Mouse (Mus musculus) v-Abl transformed pro-B cells (cell line): ENCODE measurements around the gene Sclt1.

Experiments used
- in situ Hi-C, 2 experiments: fragments of 400-800 bp; cut with MboI; formaldehyde crosslinking; loops; one replicate each; pipeline ENCODE4 v1.15.1; 2025; ENCODE audit not compliant: unreplicated experiment in 2 of 2

Gene Sclt1

DNA sequence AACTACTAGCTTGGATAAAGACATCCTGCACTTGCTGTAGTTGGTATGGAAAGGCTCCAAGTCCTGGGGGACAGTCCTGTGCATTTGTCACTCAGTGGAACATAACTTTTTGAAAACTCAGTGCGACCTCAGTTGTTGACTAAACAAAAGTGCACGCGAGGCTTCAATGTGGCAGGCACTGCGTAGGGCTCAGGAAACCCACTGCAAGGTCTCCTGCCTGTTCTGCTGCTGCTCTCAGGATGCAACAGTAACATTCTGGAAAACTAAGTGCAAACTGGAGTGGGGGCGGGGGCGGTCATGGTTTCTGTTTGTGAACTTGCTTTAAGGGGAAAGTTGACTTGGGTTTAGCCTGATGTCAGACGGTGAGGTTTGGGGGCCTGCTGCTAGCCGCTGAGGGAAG lies 134.8 kb downstream of the Sclt1 start:
- in situ Hi-C loops: no loop called here

DNA sequence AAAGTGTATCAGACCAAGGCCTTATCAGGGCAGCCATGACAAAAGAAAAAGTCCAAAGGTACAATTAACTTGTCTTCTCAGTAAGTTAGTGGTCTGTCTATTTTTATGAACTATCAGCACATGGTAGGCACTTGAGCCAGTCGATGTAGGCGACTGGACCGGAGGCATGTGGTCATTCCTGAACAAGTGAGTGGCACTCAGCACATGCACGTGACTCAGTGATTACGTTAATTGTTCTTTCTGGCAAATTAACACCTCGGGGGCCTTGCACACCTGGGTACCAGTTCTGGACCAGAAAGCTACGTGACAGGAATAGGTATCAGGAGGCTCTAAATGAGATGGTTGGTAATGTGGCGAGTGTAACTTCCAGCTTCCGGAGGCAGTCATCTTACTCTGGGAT lies 135.3 kb downstream of the Sclt1 start:
- in situ Hi-C loops: no loop called here

DNA sequence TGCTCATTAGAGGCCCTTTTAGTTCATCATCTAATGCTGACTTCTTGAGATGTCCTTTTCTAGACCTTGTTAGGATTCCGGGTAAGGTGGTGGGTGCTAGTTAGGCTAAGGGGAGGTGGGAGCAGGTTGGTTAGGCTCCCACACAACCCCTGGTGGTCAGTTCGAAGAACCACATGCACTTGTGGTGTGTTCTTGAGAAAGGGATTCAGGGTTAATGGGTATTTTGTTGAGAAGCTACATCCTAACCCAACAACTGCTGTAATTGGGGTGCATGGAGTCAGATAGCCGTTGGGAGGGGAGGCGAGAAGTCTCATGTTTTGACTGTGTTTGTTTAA lies 136.0 kb downstream of the Sclt1 start:
- in situ Hi-C loops: no loop called here

DNA sequence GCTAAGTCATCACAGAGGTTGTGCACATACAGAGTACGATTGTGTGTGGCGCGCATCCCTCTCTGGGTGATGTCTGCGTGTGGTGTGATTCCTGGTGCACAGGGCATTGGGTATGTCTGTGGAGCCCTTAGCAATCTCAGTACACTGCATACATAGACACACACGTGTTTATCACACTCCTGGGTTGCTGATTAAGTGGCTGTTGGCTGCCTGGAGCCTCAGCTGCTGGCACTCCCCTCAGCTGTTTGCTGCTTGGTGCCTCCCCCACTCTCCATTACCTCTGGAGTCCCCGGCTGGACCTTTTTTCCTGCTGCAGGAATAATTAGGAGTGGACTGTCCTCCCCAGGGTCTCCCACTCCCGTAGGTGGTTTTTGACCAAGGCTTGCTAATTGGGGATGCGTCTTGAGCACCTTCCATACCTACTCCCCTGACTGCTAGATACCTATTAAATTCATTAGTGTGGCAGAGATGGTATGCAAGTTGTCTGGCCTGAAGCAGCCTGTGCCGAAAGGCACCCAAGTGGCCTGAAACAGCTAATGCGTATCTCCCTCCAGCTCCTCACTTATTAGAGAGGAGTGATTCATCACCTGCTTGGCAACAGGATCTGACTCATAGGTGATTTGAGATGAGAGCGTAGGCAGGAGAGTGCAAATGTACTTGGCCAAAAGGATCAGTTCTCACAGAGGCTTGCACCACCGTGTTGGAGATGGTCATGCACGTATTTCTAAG lies 136.5 kb downstream of the Sclt1 start:
- in situ Hi-C loops: no loop called here

DNA sequence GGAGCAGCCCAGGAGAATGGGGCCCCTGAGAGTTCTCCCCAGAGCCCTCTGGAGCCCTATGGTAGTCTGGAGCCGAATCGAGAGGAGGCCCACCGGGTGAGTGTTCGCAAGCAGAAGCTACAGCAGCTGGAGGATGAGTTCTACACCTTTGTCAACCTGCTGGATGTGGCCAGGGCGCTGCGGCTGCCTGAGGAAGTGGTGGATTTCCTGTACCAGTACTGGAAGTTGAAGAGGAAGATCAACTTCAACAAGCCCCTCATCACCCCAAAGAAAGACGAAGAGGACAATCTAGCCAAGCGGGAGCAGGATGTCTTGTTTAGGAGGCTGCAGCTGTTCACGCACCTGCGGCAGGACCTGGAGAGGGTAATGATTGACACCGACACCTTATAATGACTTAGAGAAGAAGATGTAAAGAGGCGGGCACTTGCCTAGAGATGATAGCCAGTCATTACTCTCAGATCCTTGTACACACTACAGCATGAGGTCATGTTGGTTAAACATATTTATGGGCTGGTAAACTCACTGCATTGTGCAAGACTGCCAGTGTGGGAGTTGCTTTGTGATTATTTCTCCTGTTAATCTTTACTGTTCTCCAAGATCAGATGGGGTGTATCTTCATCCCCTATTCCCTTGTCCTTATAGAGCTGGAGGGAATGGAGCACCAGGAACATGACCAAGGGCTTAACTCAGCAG lies 137.5 kb downstream of the Sclt1 start:
- in situ Hi-C loops: loop anchor here (5.0 kb wide), 1 partner anchor 422 kb away; no protein-coding TSS in a partner anchor

DNA sequence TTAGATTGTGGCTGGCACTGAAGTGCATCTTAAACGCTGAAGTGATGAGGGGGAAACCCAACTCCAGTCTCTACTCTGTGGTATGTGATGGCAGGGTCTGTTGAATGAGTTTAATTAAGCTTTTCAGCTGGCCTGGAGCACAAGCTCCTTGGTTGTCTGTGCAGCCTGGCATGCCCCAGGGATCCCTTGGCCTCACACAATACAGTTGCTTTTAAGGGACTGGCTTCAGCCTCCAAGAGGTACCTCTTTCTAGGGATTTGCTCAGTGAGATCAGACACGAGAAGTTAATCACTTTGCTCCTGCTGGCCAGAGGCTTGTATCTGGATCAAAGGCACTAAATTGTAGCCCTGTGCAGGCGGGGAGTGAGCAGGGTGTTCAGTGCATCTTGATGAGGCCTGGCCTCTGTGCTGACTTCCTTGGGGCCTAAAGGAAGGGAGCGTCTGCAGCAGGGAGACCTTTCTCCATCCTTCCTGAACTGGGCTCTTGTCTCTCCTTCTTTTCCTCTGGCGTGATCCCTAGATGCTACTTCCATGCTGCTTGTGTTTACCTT lies 138.8 kb downstream of the Sclt1 start:
- in situ Hi-C loops: loop anchor here (5.0 kb wide), 1 partner anchor 421 kb away; no protein-coding TSS in a partner anchor

DNA sequence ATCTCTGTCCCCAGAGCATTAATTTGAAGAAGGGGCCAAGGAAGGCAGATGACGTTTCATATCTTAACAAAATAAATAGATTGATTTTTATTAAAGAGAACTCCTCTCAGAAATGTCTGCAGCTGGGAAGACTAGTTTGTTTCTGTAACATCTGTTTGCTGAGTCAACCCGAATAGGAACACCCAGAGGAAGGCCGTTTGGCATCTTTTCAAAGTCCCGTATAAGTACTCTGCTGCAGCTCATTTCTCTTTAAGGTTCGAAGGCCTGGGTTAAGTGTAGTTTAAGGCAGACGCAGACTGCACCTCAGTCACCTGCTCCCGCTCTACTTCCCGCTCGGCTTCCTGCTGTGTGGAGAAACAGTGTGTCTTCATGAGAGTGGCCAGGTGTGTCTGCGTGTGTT lies 139.4 kb downstream of the Sclt1 start:
- in situ Hi-C loops: loop anchor here (5.0 kb wide), 1 partner anchor 421 kb away; no protein-coding TSS in a partner anchor

DNA sequence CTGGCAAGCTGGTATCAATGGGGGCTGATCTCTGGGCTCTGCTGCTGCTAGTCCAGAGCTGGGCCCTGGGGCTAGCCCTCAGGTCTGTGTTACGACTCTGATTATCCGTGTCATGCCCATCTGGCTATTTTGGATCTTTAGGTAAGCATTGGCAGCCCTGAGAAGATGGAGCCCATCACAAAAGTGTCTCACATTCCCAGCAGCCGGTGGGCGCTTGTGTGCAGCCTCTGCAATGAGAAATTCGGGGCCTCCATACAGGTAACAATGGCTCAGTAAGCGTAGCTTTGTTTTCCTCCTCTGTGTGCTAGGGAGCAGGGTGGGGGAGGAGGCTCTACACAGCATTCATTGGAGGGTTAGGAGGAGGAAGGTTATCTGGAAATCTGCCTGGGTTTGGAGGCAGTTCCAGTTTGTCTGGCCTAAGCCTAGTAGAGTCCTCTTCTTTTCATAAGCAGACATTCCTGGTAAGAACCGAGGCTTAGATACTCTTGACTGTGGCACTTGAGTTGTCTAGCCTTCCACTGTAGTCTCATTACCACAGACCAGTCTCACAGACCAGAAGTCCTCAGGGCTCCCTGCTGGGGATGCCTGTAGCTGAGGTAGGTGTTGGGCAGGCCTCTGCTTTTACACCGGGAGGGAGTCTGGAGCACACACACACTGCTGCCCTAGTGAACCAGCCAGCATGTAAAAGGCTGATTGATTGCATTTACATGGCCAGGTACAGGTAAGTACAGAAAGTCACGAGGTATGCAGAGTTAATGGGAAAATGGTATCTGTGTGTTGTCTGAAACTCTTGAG lies 140.9 kb downstream of the Sclt1 start:
- in situ Hi-C loops: loop anchor here (5.0 kb wide), 1 partner anchor 419 kb away; no protein-coding TSS in a partner anchor

DNA sequence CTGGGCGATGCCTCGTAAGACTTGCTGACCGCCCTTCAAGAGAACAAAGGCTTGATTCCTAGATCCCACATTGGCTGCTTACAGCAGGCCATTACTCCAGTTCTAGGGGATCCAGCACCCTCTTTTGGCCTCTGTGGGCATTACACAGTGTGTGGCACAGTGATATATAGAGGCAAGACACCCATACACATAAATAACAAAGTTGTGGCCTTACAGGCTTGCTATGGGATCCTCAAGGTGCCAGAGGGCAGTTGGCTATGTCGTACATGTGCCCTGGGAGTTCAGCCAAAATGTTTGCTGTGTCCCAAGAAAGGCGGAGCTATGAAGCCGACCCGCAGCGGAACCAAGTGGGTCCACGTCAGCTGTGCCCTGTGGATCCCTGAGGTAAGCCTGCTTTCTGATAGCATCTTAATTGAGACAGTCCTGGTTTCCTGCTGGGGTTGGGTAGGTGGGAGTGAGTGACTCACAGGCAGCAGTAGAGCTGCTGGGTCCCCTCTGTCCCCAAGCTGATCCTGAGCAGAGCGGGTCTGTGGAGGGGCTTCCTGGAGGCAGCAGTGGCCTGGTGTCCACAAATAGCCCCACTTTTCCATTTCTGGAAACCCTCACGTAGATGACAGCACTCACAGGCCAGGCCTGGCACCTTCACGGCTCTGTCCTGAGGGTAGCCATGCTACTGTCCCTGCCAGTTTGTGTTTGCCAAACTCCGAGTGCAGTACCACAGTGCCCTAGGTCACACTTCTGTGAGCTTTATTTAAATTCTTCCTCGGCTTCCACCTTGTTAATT lies 142.3 kb downstream of the Sclt1 start:
- in situ Hi-C loops: loop anchor here (5.0 kb wide), 1 partner anchor 418 kb away; no protein-coding TSS in a partner anchor

DNA sequence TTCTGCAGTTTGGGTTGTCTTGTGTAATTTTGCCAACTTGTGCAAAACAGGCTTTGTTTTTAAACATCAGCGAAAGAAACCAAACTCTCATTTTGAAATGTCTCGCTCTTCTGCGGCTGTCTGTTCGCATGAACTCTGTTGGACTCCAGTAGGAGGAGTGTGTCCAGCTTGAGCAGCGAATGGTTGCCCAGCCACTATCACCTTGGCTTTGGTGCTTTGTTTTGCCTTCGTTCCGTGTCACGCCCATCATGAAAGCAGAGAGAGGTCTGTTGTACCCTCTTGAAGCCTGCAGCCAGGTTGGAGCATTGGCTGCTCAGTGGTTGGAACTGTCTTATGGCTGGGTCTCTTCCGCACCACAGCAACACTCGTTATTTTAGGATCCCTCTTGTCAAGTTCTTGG lies 143.1 kb downstream of the Sclt1 start:
- in situ Hi-C loops: no loop called here

DNA sequence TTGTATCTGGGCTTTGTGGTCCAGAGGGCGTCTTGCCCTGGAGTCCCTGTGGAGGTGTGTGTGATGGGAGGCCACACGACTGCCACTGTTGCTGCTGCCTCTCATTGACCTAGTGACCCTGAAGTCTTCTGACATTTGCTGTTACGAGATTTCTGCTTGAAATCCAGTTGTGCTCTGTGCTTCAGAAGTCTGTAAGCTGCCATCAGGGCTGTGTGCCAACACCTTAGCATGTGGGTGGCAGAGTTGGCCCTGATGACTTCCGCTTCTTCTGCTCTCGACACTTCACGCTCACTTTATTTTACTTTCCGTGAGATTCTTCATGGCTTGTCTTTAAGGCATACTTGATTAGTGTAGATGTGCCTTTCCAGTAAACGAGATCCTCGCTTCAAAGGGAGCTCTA lies 143.9 kb downstream of the Sclt1 start:
- in situ Hi-C loops: no loop called here

DNA sequence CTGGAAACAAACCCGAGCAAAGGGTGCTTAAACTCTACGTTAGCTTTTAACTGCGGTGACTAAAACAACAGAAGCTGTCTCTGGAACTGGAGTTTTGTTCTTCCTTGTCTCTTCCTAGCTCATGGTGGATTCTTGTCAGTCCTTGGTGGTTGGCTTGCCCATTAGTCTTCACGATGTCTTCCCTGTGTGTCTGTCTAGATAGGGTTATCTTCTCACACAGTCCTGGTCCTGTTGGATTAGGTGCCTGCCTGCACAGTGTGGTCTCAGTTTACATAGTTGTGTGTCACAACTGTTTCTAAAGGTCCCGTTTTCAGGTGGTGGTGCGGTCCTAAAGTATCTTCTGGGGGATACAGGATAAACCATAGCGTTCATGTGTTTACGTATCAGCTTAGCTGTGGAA lies 145.3 kb downstream of the Sclt1 start:
- in situ Hi-C loops: no loop called here

DNA sequence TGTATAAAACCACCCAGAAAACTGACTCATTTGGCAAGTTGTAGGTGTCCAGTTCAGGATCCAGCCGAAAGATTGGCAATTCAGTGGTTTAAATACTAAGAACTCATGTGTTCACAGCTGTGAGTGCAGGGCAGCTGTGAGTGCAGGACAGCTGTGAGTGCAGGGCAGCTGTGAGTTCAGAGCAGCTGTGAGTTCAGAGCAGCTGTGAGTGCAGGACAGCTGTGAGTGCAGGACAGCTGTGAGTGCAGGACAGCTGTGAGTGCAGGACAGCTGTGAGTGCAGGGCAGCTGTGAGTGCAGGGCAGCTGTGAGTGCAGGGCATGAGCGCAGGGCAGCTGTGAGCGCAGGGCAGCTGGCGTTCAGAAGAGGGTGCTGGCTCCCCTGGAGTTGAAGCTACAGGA lies 147.3 kb downstream of the Sclt1 start:
- in situ Hi-C loops: no loop called here

DNA sequence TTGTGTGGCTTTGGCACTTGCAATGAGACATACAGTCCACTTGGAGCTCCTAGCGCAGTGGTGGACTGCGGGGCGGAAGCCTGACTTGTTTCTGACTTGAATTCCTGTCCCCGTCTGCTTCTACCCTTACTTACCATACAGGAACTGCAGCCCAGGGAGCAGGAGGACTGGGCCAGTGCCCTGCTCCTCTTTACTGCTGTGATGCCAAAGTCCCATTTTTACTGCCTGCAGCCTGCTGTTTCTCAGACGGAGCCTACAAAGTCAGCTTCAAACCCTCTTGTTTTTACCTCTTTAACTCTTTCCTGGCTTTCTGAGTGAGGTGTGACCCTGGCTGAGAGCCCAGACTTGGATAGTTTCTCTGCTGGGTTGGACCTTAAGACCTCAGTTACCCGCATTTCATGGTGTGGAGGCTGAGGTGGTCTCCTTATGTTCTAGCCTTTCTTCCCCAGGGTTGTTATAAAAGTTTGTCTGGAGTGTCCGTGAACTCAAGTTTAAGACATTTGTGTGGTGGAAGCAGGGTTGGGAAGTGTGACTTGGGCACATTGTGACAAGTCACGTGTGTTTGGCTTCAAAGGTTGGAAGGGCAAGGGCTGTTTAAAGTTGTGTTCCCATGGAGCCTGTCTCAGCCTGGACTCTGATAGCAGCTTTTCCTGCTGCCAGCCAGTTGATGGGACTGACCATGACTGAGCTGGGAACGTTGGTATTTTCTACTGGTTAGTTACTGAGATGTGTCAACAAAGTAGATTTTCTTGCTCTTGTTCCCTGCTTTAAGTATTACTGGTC lies 148.0 kb downstream of the Sclt1 start:
- in situ Hi-C loops: no loop called here

DNA sequence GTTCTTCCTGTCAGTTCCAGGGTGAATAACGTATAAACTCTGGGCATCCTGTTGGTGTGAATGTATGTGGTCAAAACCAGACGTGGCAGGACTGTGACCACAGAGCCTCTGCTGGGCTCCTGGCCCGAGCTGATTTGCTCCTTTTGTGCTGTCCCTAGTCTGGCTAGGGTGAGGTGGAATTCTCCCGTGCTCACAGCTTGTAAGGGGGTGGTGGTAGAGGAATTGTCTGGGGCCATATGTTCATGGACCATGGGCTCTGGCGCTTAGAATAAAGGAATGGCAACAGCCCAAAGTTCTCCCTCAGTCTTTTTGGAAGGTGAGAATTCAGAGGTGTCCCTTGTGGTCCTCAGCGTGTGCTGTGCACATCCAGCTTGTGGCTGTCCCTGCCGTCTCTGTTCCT lies 149.5 kb downstream of the Sclt1 start:
- in situ Hi-C loops: no loop called here

DNA sequence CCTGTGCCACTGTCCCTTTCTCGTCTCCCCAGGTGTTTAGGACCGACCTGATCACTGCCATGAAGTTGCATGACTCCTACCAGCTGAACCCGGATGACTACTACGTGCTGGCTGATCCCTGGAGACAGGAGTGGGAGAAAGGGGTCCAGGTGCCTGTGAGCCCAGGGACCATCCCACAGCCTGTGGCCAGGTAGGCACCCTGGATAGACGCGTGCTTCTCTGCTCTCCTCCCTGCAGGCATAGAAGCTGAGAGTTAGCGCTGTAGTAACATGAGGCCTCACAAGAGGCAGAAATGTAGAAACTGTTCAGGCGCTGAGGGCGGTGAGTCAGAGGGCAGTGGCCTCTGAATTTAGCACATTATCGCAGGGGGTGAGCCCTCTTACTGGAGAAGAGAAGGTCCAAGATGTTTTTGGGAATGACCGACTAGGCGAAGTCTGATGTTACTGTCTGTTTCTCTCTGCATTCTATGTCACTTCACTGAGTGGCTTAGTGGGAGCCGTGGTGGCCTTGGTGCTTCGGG lies 150.6 kb downstream of the Sclt1 start:
- in situ Hi-C loops: no loop called here

DNA sequence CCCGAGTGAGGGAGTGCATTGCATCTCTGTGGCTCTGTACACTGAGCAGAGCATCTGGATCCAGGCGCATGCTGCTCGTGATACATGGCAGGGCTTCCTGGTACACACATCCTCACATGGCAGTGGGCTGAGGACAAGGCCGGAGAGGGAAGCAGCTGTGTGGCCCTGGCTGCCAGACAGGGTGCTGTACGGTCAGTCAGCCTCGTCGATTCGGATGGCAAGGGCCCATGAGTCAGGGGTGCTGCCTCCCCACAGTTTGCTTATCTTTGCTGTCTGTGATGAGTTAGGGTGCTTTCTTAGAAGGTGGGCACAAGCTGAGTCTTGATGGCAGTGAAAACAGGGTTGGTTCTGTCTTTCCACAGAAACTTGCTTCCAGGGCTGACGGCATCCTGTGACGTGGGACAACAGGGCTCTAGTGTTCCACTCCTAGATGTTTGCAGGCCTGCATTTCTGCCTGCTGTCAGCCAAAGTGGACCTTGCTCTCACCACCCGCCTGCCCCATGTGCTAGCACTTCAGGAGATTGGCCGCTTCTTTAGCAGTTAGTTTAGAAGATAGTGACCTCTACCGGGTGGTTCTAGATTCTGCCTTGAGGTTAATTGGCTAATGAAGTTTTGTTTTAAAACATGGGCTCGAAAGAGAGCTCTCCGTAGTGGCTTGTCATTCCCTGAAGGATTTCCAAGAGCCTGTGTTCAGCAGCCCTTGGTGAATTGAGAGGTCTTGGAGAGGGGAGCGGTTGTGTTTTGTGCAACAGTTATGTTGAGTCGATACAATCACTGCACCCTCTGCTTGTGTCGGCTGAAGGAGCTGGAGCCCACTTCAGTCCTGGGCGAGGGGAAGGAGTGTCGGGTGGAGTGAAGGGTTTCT lies 151.4 kb downstream of the Sclt1 start:
- in situ Hi-C loops: no loop called here

DNA sequence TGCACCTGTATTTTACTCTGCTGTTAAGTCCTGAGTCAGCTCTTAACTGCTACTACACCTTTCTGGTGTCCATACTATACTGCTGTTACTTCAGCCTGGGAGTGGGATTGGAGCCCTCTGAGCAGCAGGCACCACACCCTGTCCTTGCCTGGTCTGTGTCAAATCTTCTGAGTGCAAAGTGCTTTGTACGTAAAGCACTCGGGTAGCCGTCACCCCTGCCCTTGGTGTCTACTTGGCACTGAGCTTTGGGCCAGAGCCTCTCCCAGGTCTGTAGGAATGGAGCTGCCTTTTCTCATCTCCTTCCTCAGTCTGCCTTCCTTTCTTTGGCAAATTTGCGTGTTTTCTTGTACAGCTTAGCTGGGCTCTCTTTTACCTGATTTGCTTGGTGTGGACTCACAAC lies 152.3 kb downstream of the Sclt1 start:
- in situ Hi-C loops: no loop called here
